Mouse (Mus musculus): Measurements from ENCODE around the gene Aspdh. TPM values are rescaled to one million over a fixed set of nuclear protein-coding genes. Genes with fewer than 3 reads are reported as not detected.

Gene Aspdh
- polyA plus RNA-seq, 1 experiment, result not detected

DNA sequence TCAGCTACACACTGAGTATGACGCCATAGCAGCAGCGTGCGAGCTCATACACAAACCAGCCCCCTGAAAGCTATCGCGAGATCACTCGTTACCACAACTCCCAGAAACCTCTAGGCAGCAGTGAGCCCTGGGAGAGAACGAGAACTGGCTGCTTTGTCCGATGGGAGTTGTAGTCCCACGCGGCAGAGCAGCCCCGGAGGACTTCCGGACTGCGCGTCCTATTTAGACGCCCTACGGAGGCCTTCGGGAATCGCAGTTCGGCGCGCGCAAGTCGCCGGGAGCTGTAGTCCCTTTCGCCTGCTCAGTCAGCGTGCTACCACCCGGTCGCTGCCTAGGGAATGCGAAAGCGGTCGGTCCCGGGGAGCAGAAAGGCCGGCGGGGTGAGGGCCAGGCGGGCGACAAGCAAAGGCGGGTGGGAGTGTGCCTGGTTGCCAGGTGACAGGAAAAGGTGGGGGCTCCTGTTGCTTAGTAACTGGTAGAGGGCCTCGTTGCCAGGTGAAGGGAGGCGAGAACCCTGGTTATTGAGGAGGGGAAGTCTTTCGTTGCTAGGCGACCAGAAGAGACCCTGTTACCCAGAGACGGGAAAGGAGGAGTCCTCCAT is 2.7 kb downstream of the Aspdh start, which contains the start of gene Josd2:
Gene Josd2 (plus strand): TSS at position 170 of the 601 bp plus-strand sequence.
- H3K27me3 ChIP-seq (ENCODE audit: control insufficient read depth, insufficient read depth, low read length, poor library complexity, severe bottlenecking), result no peaks in the 10 kb centered on the region
- peak within 1 kb of the TSS; percentile 80 for H3K4me3 ChIP-seq (ENCODE audit: low read depth, low read length)
- no peak within 1 kb of the TSS for H3K27ac ChIP-seq (ENCODE audit: insufficient read depth, low read length)
- H3K9me3 ChIP-seq (replicated peaks; ENCODE audit: control insufficient read depth, insufficient read depth, low read length, poor library complexity, severe bottlenecking), result no peaks in the 10 kb centered on the region
- H3K36me3 ChIP-seq (ENCODE audit: control insufficient read depth, insufficient read depth, low read length, poor library complexity, severe bottlenecking), result no peaks in the 10 kb centered on the region
- H3K9ac ChIP-seq (ENCODE audit: low read depth, poor library complexity, severe bottlenecking), result peak within 1 kb of the TSS; percentile 46
- TF ChIP-seq CTCF (IDR thresholded peaks at IDR 0.05; ENCODE audit: low read depth, low read length) (no peak), EP300 (IDR thresholded peaks at IDR 0.05; ENCODE audit: insufficient read depth, low read depth, low read length) (no peak), POLR2A (IDR thresholded peaks at IDR 0.05; ENCODE audit: insufficient read depth, low read length) (peak; percentile 11)
- H3K4me1 ChIP-seq (ENCODE audit: control insufficient read depth, insufficient read depth, low read length), result no peaks in the 10 kb centered on the region

DNA sequence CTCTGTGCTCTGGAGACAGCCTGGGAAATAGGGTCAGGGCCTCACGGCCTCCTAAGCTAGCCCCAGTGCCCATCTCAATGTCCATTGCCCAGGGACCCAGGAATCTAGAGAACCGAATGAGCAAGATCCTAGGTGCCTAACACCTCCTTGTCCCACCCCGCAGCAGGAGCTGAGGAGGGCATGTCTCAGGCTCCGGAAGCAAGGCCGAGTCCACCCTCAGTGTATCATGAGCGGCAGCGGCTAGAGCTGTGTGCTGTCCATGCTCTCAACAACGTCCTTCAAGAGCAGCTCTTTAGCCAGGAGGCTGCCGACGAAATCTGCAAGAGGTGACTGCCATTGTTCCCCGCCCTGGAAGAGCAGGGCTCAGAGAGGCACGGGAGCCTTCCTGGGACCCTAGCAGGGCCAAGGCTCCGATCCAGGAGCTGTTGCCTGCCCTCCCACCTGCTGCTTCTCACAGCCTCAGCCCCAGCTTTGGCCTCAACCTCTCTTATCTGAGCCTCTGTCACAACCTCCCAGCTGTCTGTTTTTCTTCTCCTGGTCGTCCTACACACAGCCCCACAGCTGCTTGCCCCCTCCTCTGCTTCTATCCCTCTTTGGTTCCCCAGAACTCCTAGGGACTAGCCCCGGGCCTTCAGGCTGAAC is 3.6 kb downstream of the Aspdh start:
- Histone ChIP-seq H3K9me3 (replicated peaks; ENCODE audit: control insufficient read depth, insufficient read depth, low read length, poor library complexity, severe bottlenecking) (no peaks in the 10 kb centered on the region), H3K27ac (ENCODE audit: insufficient read depth, low read length) (no peak overlapping the region), H3K9ac (ENCODE audit: low read depth, poor library complexity, severe bottlenecking) (no peak overlapping the region), H3K4me1 (ENCODE audit: control insufficient read depth, insufficient read depth, low read length) (no peaks in the 10 kb centered on the region), H3K4me3 (ENCODE audit: low read depth, low read length) (peak overlapping the region; percentile 80; the same call in 1 of the 2 replicates), H3K27me3 (ENCODE audit: control insufficient read depth, insufficient read depth, low read length, poor library complexity, severe bottlenecking) (no peaks in the 10 kb centered on the region), H3K36me3 (ENCODE audit: control insufficient read depth, insufficient read depth, low read length, poor library complexity, severe bottlenecking) (no peaks in the 10 kb centered on the region)
- TF ChIP-seq EP300 (IDR thresholded peaks at IDR 0.05; ENCODE audit: insufficient read depth, low read depth, low read length), result no peak
- TF ChIP-seq CTCF (IDR thresholded peaks at IDR 0.05; ENCODE audit: low read depth, low read length), result no peak
- no peak for TF ChIP-seq POLR2A (IDR thresholded peaks at IDR 0.05; ENCODE audit: insufficient read depth, low read length)

DNA sequence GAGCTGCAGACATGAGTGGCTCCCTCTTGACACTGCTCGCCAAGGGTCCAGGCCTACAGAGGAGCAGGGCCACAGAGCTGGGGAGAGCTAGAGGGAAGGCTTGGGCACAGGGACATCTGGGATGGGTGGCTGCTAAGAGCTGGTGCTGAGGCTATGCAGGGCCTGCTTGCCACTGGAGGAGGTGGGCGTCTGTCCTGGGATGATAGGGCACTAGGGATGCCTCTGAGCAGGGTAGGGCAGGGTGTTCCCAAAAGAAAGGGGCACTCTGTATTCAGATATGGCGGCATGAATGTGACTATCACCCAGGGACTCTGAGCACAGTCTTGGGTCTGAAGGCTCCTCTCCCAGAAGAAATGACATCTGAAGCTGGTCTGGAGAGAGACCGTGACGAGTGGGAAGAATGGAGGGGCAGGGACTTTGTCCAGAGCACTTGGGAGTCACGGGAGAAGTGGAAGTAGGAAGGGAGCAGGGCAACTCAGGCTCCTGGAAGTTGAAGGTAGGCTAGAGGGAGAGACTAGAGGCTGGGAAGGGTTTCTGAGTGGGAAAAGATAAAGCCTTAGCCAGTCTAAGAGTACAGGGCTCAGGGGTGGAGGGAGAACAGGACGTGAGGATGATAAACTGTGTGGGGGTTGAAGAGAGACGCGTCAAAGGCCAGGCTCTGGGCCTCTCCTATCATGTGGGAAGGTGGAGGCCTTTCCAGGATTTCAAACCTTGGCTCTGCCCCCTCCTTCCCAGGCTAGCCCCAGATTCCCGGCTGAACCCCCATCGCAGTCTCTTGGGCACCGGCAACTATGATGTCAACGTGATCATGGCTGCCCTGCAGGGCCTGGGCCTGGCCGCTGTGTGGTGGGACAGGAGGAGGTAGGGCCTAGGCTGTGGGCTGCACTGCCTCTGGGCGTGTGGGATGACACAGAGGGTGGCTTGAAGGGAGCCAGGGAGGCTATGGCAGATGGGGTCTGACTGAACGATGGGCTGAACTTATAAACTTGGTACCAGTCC is 4.8 kb downstream of the Aspdh start:
- H3K4me3 ChIP-seq (ENCODE audit: low read depth, low read length), result no peak overlapping the region
- no peak overlapping the region for H3K9ac ChIP-seq (ENCODE audit: low read depth, poor library complexity, severe bottlenecking)
- no peaks in the 10 kb centered on the region for H3K4me1 ChIP-seq (ENCODE audit: control insufficient read depth, insufficient read depth, low read length)

DNA sequence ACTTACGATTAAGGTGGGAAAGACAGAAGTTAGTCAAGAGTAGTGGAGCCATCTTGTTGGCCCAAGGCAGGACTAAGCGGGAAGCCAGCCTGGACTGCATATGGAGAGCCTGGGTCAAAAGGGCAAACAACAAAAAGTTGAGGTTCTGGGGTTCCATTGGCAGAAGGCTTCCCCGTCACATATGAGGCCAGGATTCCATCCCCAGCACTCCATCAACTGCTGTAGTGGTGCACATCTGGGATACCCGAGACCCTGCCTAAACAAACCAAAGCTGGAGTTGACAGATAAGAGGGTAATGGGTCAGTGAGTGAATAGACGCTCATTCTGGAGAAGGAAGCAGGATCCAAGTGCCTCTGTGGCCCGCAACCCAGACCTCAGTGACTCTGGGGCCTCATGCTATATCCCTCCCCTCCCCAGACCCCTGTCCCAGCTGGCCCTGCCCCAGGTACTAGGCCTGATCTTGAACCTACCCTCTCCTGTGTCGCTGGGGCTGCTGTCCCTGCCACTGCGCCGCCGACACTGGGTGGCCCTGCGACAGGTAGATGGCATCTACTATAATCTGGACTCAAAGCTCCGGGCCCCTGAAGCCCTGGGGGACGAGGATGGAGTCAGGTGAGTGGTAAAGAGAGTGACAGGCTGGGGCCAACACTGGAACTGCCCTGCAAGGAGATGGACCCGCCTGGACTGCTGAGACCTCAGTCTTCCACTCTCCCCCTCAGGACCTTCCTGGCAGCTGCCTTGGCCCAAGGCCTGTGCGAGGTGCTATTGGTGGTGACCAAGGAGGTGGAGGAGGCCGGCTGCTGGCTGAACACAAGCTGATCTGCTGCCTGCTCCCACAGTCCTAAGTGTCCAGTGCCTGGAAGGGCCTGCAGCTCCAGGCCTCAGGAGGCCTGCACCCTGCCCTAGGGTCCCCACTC is 5.8 kb downstream of the Aspdh start:
- no peak overlapping the region for H3K27ac ChIP-seq (ENCODE audit: insufficient read depth, low read length)
- H3K9ac ChIP-seq (ENCODE audit: low read depth, poor library complexity, severe bottlenecking), result no peak overlapping the region
- TF ChIP-seq CTCF (IDR thresholded peaks at IDR 0.05; ENCODE audit: low read depth, low read length) (no peak), POLR2A (IDR thresholded peaks at IDR 0.05; ENCODE audit: insufficient read depth, low read length) (no peak), EP300 (IDR thresholded peaks at IDR 0.05; ENCODE audit: insufficient read depth, low read depth, low read length) (no peak)

More for the DNA sequence above, 4.8 kb downstream of the Aspdh start:
- no peak overlapping the region for H3K27ac ChIP-seq (ENCODE audit: insufficient read depth, low read length)
- no peaks in the 10 kb centered on the region for H3K9me3 ChIP-seq (replicated peaks; ENCODE audit: control insufficient read depth, insufficient read depth, low read length, poor library complexity, severe bottlenecking)
- H3K27me3 ChIP-seq (ENCODE audit: control insufficient read depth, insufficient read depth, low read length, poor library complexity, severe bottlenecking), result no peaks in the 10 kb centered on the region
- TF ChIP-seq POLR2A (IDR thresholded peaks at IDR 0.05; ENCODE audit: insufficient read depth, low read length), result no peak
- no peak for TF ChIP-seq EP300 (IDR thresholded peaks at IDR 0.05; ENCODE audit: insufficient read depth, low read depth, low read length)
- no peak for TF ChIP-seq CTCF (IDR thresholded peaks at IDR 0.05; ENCODE audit: low read depth, low read length)
- H3K36me3 ChIP-seq (ENCODE audit: control insufficient read depth, insufficient read depth, low read length, poor library complexity, severe bottlenecking), result no peaks in the 10 kb centered on the region

DNA sequence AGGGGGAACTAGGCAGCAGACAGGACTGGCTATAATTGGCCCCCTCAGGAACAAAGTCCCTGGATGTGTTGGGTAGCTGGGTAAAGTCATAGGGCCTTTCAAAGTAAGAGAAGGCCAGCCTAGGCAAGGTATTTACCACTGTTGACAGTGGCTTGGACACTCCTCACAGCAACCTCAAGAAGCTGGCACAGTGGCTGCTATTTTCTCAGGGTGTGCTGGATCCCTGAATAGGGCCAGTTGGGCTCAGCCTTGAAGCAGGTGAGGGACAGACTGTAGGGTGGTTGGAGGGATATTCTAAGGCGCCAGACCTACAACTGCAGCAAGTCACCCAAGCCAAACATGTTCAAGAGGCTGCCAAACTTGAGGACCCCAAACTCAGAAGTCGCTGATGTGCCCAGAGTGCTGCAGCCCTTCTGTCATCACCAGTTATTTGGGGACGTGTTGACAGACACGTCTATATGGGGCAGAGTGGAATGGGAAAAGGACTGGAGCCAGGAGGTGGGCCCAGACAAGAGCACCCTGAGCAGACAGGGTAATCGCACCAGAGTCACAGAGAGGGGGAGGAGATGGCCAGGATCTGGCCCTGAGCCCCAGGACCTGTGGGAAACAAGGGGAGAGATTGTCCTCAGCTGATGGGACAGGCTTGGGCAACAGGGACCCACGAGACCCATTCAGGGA is 6.8 kb downstream of the Aspdh start:
- no peaks in the 10 kb centered on the region for H3K4me1 ChIP-seq (ENCODE audit: control insufficient read depth, insufficient read depth, low read length)
- no peak overlapping the region for H3K27ac ChIP-seq (ENCODE audit: insufficient read depth, low read length)
- no peak overlapping the region for H3K4me3 ChIP-seq (ENCODE audit: low read depth, low read length)
- no peaks in the 10 kb centered on the region for H3K9me3 ChIP-seq (replicated peaks; ENCODE audit: control insufficient read depth, insufficient read depth, low read length, poor library complexity, severe bottlenecking)
- H3K27me3 ChIP-seq (ENCODE audit: control insufficient read depth, insufficient read depth, low read length, poor library complexity, severe bottlenecking), result no peaks in the 10 kb centered on the region; the same call in 1 of the 2 replicates
- no peak overlapping the region for H3K9ac ChIP-seq (ENCODE audit: low read depth, poor library complexity, severe bottlenecking)
- H3K36me3 ChIP-seq (ENCODE audit: control insufficient read depth, insufficient read depth, low read length, poor library complexity, severe bottlenecking), result no peaks in the 10 kb centered on the region
- TF ChIP-seq CTCF (IDR thresholded peaks at IDR 0.05; ENCODE audit: low read depth, low read length) (no peak), POLR2A (IDR thresholded peaks at IDR 0.05; ENCODE audit: insufficient read depth, low read length) (no peak), EP300 (IDR thresholded peaks at IDR 0.05; ENCODE audit: insufficient read depth, low read depth, low read length) (no peak)

More for the DNA sequence above, 5.8 kb downstream of the Aspdh start:
- Histone ChIP-seq H3K27me3 (ENCODE audit: control insufficient read depth, insufficient read depth, low read length, poor library complexity, severe bottlenecking) (no peaks in the 10 kb centered on the region; the same call in 1 of the 2 replicates), H3K4me3 (ENCODE audit: low read depth, low read length) (no peak overlapping the region), H3K9me3 (replicated peaks; ENCODE audit: control insufficient read depth, insufficient read depth, low read length, poor library complexity, severe bottlenecking) (no peaks in the 10 kb centered on the region), H3K4me1 (ENCODE audit: control insufficient read depth, insufficient read depth, low read length) (no peaks in the 10 kb centered on the region), H3K36me3 (ENCODE audit: control insufficient read depth, insufficient read depth, low read length, poor library complexity, severe bottlenecking) (no peaks in the 10 kb centered on the region)

Measured in ES-Bruce4 (cell line).